Comparison of ENCODE assay signal across 1 mouse cellular context in the genomic region with DNA sequence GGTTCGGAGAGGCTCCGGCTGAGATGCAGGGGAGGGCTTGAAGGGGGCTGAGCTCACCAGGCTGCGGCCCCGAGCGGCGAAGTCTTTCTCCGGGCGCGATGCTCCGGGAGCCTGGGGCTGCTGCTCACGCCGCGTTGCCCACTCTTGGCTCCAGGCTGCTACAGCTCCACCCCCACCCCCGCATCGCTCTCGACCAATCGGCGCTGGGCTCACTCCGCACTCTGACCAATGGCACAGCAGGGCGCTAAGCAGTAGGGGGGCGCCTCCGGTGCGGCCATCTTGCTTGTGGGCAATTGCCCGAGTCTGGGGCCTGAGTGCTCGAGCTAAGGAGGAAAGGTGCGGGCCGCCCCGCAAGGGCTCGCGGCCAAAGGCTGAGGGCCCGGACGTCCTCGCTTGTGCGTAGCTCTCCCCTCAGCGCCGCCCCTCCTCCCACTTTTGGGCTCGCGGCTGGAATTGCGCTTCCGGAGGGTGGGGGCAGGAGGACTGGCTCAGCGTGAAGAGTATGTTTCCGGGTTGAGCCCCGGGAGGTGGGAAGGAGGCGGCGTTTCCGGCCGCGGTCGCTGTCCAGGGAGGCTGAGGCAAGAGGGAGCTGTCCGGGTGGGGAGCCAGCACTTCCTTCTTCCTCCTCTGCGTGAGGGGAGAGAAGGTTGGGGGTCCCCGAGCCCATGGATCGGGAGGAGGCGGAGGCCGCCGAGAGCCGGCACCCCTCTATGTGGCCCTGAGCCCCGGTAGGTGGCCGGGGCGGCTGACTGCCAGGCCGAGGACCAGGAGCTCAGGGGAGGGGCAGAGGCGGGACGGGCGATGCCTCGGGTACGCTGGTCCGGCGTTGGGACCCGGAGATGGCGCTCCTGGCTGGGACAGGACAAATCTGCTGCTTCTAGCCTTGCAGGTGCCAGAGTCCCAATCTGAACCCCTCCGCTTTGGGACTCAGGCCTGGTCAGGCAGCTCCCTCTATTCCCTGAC.
TF ChIP-seq lines count a peak whose summit lies in the region.

Ncdn (minus strand) TSS at position 171 of the 963 bp plus-strand sequence.
AU040320 (plus strand) TSS at position 277 of the 963 bp plus-strand sequence.

TF ChIP-seq in MEL, 35 proteins besides CTCF, POLR2A, EP300 and RAD21 (continued from another document):
- TF ChIP-seq CHD2 (IDR thresholded peaks at IDR 0.05; ENCODE audit: low read length), result peak; percentile 91
- TF ChIP-seq E2F4 (IDR thresholded peaks at IDR 0.05; ENCODE audit: borderline replicate concordance, low read depth, low read length), result no peak
- no peak for TF ChIP-seq USF1 (IDR thresholded peaks at IDR 0.05; ENCODE audit: low read depth, low read length)
- TF ChIP-seq KAT2A (conservative IDR thresholded peaks at IDR 0.05; ENCODE audit: low read depth, low read length), result peak; percentile 94
- no peak; the same call in 1 of the 2 replicates for TF ChIP-seq ETS1 (IDR thresholded peaks at IDR 0.05; ENCODE audit: low read depth, low read length)
- TF ChIP-seq MAZ (IDR thresholded peaks at IDR 0.05; ENCODE audit: low read depth, low read length), result peak; percentile 96
- no peak for TF ChIP-seq GATA1 (IDR thresholded peaks at IDR 0.05; ENCODE audit: low read depth, low read length)
- peak; percentile 71 for TF ChIP-seq NELFE (IDR thresholded peaks at IDR 0.05; ENCODE audit: low read depth, low read length)
- TF ChIP-seq UBTF (IDR thresholded peaks at IDR 0.05; ENCODE audit: borderline replicate concordance, insufficient read depth, low read depth, low read length), result no peak
- TF ChIP-seq ZC3H11A (IDR thresholded peaks at IDR 0.05; ENCODE audit: low read depth, low read length), result no peak
- no peak for TF ChIP-seq POLR2AphosphoS5 (IDR thresholded peaks at IDR 0.05; ENCODE audit: borderline replicate concordance, low read depth, low read length)
- TF ChIP-seq RCOR1 (IDR thresholded peaks at IDR 0.05; ENCODE audit: low read depth, low read length), result 0 out of 2 replicates have a peak, but pooled peaks have one; percentile 9
- peak; percentile 50; the same call in 1 of the 2 replicates for TF ChIP-seq TBP (IDR thresholded peaks at IDR 0.05; ENCODE audit: low read depth, low read length)
- no peak for TF ChIP-seq TAL1 (IDR thresholded peaks at IDR 0.05; ENCODE audit: low read length)
